Mouse (Mus musculus) bone marrow macrophage, adult 2 months (primary cell): ENCODE results near the gene Emp1.

Source experiments
- CTCF ChIP-seq: IDR thresholded peaks from 2 replicates; pipeline ENCODE4 v1.5.1; 2012; ENCODE audit warnings: low read depth, mild to moderate bottlenecking, low read length, moderate library complexity
- POLR2A ChIP-seq: IDR thresholded peaks from 2 replicates; pipeline ENCODE4 v1.6.1; 2012; ENCODE audit warnings: mild to moderate bottlenecking, low read depth, low read length, borderline replicate concordance

- TF ChIP-seq CTCF (no peak), POLR2A (no peak)
Observed at GRCm38 (mm10) chr6:135319431-135319933, 42.9 kb upstream of the Emp1 start.
